Mouse (Mus musculus) hindbrain, embryonic 14.5 days (tissue): ENCODE results near the gene Unc13d. TPM values are rescaled to one million over a fixed set of nuclear protein-coding genes. Genes with fewer than 3 reads are reported as not detected.

Experiments
- ATAC-seq: fragments of 200-750 bp; cut with Nextera tagmentation; 2 replicates; pipeline ENCODE4 v1.8.0; 2017; ENCODE audit warnings: moderate number of reproducible peaks, mild to moderate bottlenecking, moderate TSS enrichment, moderate library complexity; ENCODE audit not compliant: low FRiP score
- DNase-seq: peaks from one replicate; pipeline ENCODE4 v3.0.0-alpha.2; 2015; ENCODE audit warnings: low spot score
- H3K27ac ChIP-seq: fragments of 300-500 bp; sonication (generic); 2 replicates; pipeline ENCODE4 v1.5.1; 2014; ENCODE audit warnings: mild to moderate bottlenecking, moderate library complexity
- H3K27me3 ChIP-seq: fragments of 300-500 bp; sonication (generic); 2 replicates; pipeline ENCODE4 v1.6.1; 2014; ENCODE audit warnings: mild to moderate bottlenecking, low read length, mixed read lengths; ENCODE audit not compliant: control insufficient read depth, insufficient read depth
- H3K36me3 ChIP-seq: fragments of 300-500 bp; sonication (generic); replicated peaks from 2 replicates; pipeline ENCODE4 v1.6.1; 2014; ENCODE audit not compliant: control insufficient read depth, insufficient read depth
- H3K4me1 ChIP-seq: fragments of 300-500 bp; sonication (generic); replicated peaks from 2 replicates; pipeline ENCODE4 v1.6.1; 2014; ENCODE audit warnings: antibody characterized with exemption, low read length, mixed read lengths; ENCODE audit not compliant: control insufficient read depth, insufficient read depth
- H3K4me2 ChIP-seq: fragments of 300-500 bp; sonication (generic); replicated peaks from 2 replicates; pipeline ENCODE4 v1.6.1; 2014; ENCODE audit warnings: mild to moderate bottlenecking, moderate library complexity
- H3K4me3 ChIP-seq: fragments of 300-500 bp; sonication (generic); replicated peaks from 2 replicates; pipeline ENCODE4 v1.5.1; 2014; ENCODE audit warnings: mild to moderate bottlenecking, low read length
- H3K9ac ChIP-seq: fragments of 300-500 bp; sonication (generic); 2 replicates; pipeline ENCODE4 v1.6.1; 2014
- H3K9me3 ChIP-seq: fragments of 300-500 bp; sonication (generic); 2 replicates; pipeline ENCODE4 v1.6.1; 2016; ENCODE audit warnings: low read length; ENCODE audit not compliant: control insufficient read depth
- WGBS: fragments of 180-500 bp; shearing (Covaris S2); extraction: QIAGEN DNeasy Blood & Tissue Kit; methylation state at CpG from one replicate; pipeline ENCODE4 v1.1.7; 2014; 5-methylcytosine and 5-hydroxymethylcytosine counted together
- polyA plus RNA-seq: library from polyadenylated mRNA; unstranded; fragments of >200 nt; fragmentation: Nextera tagmentation; extraction: Ambion mirVana; gene quantifications from 2 replicates; pipeline ENCODE4 v1.2.1, GENCODE M21; 2014

Unc13d gene
- polyA plus RNA-seq, 1 experiment from 2014 or later: 0.75 TPM

DNA sequence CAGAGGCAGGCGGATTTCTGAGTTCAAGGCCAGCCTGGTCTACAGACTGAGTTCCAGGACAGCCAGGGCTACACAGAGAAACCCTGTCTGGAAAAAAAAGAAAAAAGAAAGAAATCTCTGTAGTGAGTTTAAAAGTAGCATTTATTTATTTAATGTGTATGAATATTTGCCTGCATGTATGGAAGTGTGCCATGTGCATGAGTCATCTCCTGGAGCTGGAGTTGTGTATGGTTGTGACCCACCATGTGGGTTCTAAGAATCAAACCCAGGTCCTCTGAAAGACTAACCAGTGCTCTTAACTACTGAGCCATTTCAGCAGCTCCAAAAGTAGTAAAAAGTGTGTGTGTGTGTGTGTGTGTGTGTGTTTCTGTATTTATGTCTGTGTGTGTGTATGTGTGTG lies 34.5 kb downstream of the Unc13d start:
- Histone ChIP-seq H3K4me1 (no peaks in the 10 kb centered on the region), H3K4me3 (no peak overlapping the region), H3K4me2 (no peak overlapping the region), H3K9ac (no peak overlapping the region), H3K9me3 (no peaks in the 10 kb centered on the region), H3K36me3 (peaks cover 62% of the 10 kb centered on the region), H3K27ac (no peak overlapping the region), H3K27me3 (no peaks in the 10 kb centered on the region)
- DNase-seq (no peak), ATAC-seq (no peak)
- WGBS: 100% methylated on average over 1 of the region's 1 CpGs

DNA sequence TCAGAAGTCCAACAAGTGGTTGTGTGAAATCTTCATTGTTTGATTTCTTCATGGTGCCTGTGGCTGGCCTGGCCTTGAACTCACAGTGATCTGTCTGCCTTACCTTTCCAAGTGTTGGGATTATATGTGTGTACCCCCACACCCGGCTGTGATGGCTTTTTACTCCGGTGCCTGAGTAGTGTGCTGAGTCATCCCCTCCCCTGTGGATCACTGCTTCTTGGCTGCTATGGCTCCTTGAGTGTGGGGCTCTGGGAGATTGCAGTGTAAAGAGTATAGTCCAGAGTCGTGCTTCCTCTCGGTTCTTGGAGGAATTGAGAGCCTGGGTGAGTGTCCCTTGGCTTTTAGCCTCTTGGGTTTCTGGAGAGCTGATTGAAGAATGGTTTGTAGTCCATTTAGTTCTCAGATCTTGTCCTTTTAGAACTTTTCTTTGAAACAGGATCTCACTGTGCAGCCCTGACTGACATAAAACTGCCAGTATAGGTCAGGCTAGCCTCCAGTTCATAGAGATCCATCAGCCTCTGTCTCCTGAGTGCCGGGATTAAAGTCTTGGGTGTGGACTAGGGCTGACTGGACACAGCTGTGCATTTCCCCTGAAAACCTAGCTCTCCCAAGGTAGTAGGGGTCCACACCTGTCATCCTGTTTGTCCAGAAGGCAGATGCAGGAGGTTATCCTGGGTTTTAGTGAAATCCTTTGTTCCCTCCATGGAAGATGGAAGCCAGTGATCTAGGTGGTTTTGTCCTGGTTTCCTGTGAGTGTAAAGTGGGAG lies 35.2 kb downstream of the Unc13d start:
- no peak overlapping the region for H3K27ac ChIP-seq
- H3K9ac ChIP-seq: no peak overlapping the region
- WGBS: 94% methylated on average over 5 of the region's 5 CpGs
- H3K9me3 ChIP-seq: no peaks in the 10 kb centered on the region
- no peak for ATAC-seq
- H3K36me3 ChIP-seq: peaks cover 58% of the 10 kb centered on the region
- H3K4me2 ChIP-seq: no peak overlapping the region
- DNase-seq: no peak
- no peak overlapping the region for H3K4me3 ChIP-seq
- no peaks in the 10 kb centered on the region for H3K4me1 ChIP-seq
- no peaks in the 10 kb centered on the region for H3K27me3 ChIP-seq

- no peak overlapping the region for H3K4me2 ChIP-seq
- H3K9ac ChIP-seq: no peak overlapping the region
- H3K27ac ChIP-seq: no peak overlapping the region
- no peak for ATAC-seq
- DNase-seq: no peak
- peaks cover 50% of the 10 kb centered on the region for H3K36me3 ChIP-seq
- H3K9me3 ChIP-seq: no peaks in the 10 kb centered on the region
- H3K4me1 ChIP-seq: no peaks in the 10 kb centered on the region
- no peak overlapping the region for H3K4me3 ChIP-seq
- no peaks in the 10 kb centered on the region for H3K27me3 ChIP-seq
- 97% methylated on average over 2 of the region's 2 CpGs for WGBS
Observed at GRCm38 (mm10) chr11:116041833-116042232, 35.9 kb downstream of the Unc13d start.

GRCm38 (mm10) chr11:116040593-116040992 lies 37.2 kb downstream of the Unc13d start:
- ATAC-seq (no peak), DNase-seq (no peak)
- no peak overlapping the region for H3K27ac ChIP-seq
- no peak overlapping the region for H3K4me3 ChIP-seq
- no peaks in the 10 kb centered on the region for H3K27me3 ChIP-seq
- H3K36me3 ChIP-seq: peaks cover 47% of the 10 kb centered on the region
- H3K4me1 ChIP-seq: no peaks in the 10 kb centered on the region
- H3K9me3 ChIP-seq: no peaks in the 10 kb centered on the region
- no peak overlapping the region for H3K9ac ChIP-seq
- 91% methylated on average over 6 of the region's 6 CpGs for WGBS
- no peak overlapping the region for H3K4me2 ChIP-seq

DNA sequence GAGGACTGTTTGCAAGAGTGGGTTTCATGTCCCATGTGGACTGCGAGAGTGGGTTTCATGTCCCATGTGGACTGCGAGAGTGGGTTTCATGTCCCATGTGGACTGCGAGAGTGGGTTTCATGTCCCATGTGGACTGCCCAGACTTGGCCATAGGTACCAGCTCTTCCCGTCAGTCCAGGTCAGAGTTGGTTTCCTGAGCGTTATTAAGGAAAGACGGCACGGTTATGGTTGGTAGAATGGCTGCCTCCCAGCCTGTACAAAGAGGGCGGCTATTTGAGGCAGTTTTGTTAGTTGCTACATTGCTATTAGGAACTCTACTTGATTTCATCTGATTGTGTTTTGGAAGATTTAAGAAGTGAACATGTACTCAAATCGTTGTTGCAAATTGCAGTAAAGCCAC lies 39.9 kb downstream of the Unc13d start:
- H3K4me1 ChIP-seq: peaks cover 2% of the 10 kb centered on the region; the same call in 1 of the 2 replicates
- DNase-seq (no peak), ATAC-seq (no peak)
- no peaks in the 10 kb centered on the region for H3K27me3 ChIP-seq
- no peaks in the 10 kb centered on the region for H3K9me3 ChIP-seq
- 98% methylated on average over 9 of the region's 9 CpGs for WGBS
- peaks cover 39% of the 10 kb centered on the region for H3K36me3 ChIP-seq
- no peak overlapping the region for H3K4me3 ChIP-seq
- no peak overlapping the region for H3K9ac ChIP-seq
- no peak overlapping the region for H3K27ac ChIP-seq
- H3K4me2 ChIP-seq: no peak overlapping the region

DNA sequence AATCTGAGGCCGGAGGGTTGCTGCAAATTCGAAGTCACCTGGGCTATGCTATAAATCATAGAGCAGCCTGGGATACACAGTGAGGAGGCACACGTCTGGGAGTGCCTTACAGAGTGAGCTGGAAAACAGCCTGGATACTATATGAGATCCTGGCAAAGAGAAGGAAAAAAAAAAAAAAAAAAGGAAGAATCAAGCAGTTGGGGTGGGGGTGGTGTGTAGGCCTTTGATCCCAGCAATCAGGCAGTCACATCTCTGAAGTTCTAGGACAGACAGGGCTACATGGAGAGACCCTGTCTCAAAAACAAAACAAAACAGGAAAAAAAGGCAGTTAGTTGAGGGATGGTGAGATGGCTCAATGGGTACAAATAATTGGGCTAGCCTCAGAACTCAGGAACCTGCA lies 41.1 kb downstream of the Unc13d start:
- ATAC-seq (no peak), DNase-seq (no peak)
- Histone ChIP-seq H3K36me3 (peaks cover 29% of the 10 kb centered on the region), H3K27me3 (no peaks in the 10 kb centered on the region), H3K27ac (no peak overlapping the region), H3K4me2 (no peak overlapping the region), H3K4me1 (peaks cover 12% of the 10 kb centered on the region), H3K9me3 (no peaks in the 10 kb centered on the region), H3K9ac (no peak overlapping the region), H3K4me3 (no peak overlapping the region)
- WGBS: 95% methylated on average over 3 of the region's 3 CpGs

DNA sequence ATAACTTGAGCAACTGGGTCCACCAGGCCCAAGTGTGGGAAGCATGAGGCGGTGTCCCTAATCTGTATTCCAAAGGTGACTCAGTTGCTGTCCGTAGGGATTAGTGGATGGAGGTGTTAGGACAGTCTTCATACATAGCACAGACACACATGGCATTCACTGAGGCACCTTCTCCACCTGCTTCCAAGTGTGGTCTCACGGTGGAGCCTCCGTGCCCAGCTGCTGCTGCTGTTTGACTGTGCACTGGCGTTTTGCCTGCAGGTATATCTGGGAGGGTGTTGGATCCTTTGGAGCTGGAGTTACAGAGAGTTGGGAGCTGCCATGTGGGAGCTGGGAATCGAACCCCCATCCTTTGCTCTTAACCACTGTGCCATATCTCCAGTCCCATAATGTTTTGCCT lies 43.2 kb downstream of the Unc13d start:
- WGBS: 93% methylated on average over 6 of the region's 6 CpGs
- no peak for ATAC-seq
- peaks cover 15% of the 10 kb centered on the region for H3K36me3 ChIP-seq
- peaks cover 21% of the 10 kb centered on the region for H3K4me1 ChIP-seq
- no peak overlapping the region for H3K27ac ChIP-seq
- no peak for DNase-seq
- no peak overlapping the region for H3K4me3 ChIP-seq
- H3K27me3 ChIP-seq: no peaks in the 10 kb centered on the region
- H3K4me2 ChIP-seq: no peak overlapping the region
- H3K9ac ChIP-seq: no peak overlapping the region
- H3K9me3 ChIP-seq: no peaks in the 10 kb centered on the region

GRCm38 (mm10) chr11:116030898-116031845 lies 46.6 kb downstream of the Unc13d start:
- no peaks in the 10 kb centered on the region for H3K9me3 ChIP-seq
- H3K4me2 ChIP-seq: peak overlapping the region; percentile 86
- peak overlapping the region; percentile 99 for H3K27ac ChIP-seq
- peak overlapping the region; percentile 59 for H3K4me3 ChIP-seq
- H3K9ac ChIP-seq: peak overlapping the region; percentile 84
- H3K4me1 ChIP-seq: peaks cover 25% of the 10 kb centered on the region
- no peaks in the 10 kb centered on the region; the same call in 1 of the 2 replicates for H3K36me3 ChIP-seq
- H3K27me3 ChIP-seq: no peaks in the 10 kb centered on the region
- WGBS: 25% methylated on average over 14 of the region's 14 CpGs
- DNase-seq (no peak), ATAC-seq (peak; percentile 28)
